Mouse (Mus musculus) thymus, adult 2 months (tissue): Measurements from ENCODE around the gene Exosc5. TPM values are rescaled to one million over a fixed set of nuclear protein-coding genes. Genes with fewer than 3 reads are reported as not detected.

Source experiments
- DNase-seq: peaks from one replicate; pipeline ENCODE4 v3.0.0; 2021
- H3K27ac ChIP-seq: fragments of 200-500 bp; 2 replicates; pipeline ENCODE4 v1.5.1; 2012; ENCODE audit warnings: low read length, control low read depth; ENCODE audit not compliant: control insufficient read depth, insufficient read depth
- H3K27me3 ChIP-seq: fragments of 200-500 bp; 2 replicates; pipeline ENCODE4 v1.6.1; 2012; ENCODE audit warnings: mild to moderate bottlenecking, low read length, moderate library complexity, mixed read lengths; ENCODE audit not compliant: control insufficient read depth, insufficient read depth
- H3K36me3 ChIP-seq: fragments of 200-500 bp; 2 replicates; pipeline ENCODE4 v1.6.1; 2012; ENCODE audit warnings: mild to moderate bottlenecking, low read length, moderate library complexity; ENCODE audit not compliant: control insufficient read depth, insufficient read depth
- H3K4me1 ChIP-seq: fragments of 200-500 bp; replicated peaks from 2 replicates; pipeline ENCODE4 v1.6.1; 2012; ENCODE audit warnings: low read length; ENCODE audit not compliant: control insufficient read depth, insufficient read depth
- H3K4me3 ChIP-seq: fragments of 200-500 bp; 2 replicates; pipeline ENCODE4 v1.5.1; 2012; ENCODE audit warnings: mild to moderate bottlenecking, low read length, control low read depth, moderate library complexity; ENCODE audit not compliant: control insufficient read depth, insufficient read depth
- CTCF ChIP-seq: fragments of 200-500 bp; IDR thresholded peaks from 2 replicates; pipeline ENCODE4 v1.5.1; 2012; ENCODE audit warnings: mild to moderate bottlenecking, control low read depth, low read length, moderate library complexity, borderline replicate concordance; ENCODE audit not compliant: control insufficient read depth, poor library complexity, insufficient read depth; ENCODE audit errors: extremely low read depth
- POLR2A ChIP-seq: fragments of 200-500 bp; IDR thresholded peaks from 2 replicates; pipeline ENCODE4 v1.6.1; 2012; ENCODE audit warnings: mild to moderate bottlenecking, low read length, control low read depth, moderate library complexity; ENCODE audit not compliant: control insufficient read depth, poor library complexity, insufficient read depth; ENCODE audit errors: extremely low read depth
- WGBS: fragments of 180-500 bp; shearing (Covaris S2); methylation state at CpG from one replicate; pipeline ENCODE4 v1.1.7; 2018; 5-methylcytosine and 5-hydroxymethylcytosine counted together
- polyA plus RNA-seq: library from polyadenylated mRNA; depleted of rRNA; stranded (reverse); fragments of >200 nt; gene quantifications from 2 replicates; pipeline ENCODE4 v1.2.3, GENCODE M21; 2012; rRNA removed

Exosc5 gene
- polyA plus RNA-seq, result 141 and 146 TPM in 2 replicates

GRCm38 (mm10) chr7:25658657-25659472 lies at the start of gene Exosc5, which contains the start of gene Bckdha:
Gene Exosc5 (plus strand): TSS chr7:25659164.
Gene Bckdha (minus strand): TSS chr7:25658981.
- under 1% methylated on average over 50 of the region's 50 CpGs for WGBS

GRCm38 (mm10) chr7:25610056-25610455 lies 48.9 kb upstream of the Exosc5 start:
- Histone ChIP-seq H3K4me3 (no peak overlapping the region), H3K36me3 (no peaks in the 10 kb centered on the region), H3K27me3 (no peaks in the 10 kb centered on the region), H3K4me1 (peaks cover 6% of the 10 kb centered on the region; the same call in 1 of the 2 replicates), H3K27ac (no peak overlapping the region)
- DNase-seq, result no peak
- TF ChIP-seq POLR2A, result no peak
- no peak for TF ChIP-seq CTCF
- WGBS, result 43% methylated on average over 6 of the region's 6 CpGs

More at GRCm38 (mm10) chr7:25658657-25659472, at the start of gene Exosc5, which contains the start of gene Bckdha:
- TF ChIP-seq CTCF (peak; percentile 60; the same call in 1 of the 2 replicates), POLR2A (peak; percentile 70; the same call in 1 of the 2 replicates)
- peaks cover 8% of the 10 kb centered on the region for H3K4me1 ChIP-seq
- DNase-seq, result peak; percentile 99
- no peaks in the 10 kb centered on the region; the same call in 1 of the 2 replicates for H3K36me3 ChIP-seq
- H3K27ac ChIP-seq, result no peak within 1 kb of the TSS
- H3K4me3 ChIP-seq, result peak within 1 kb of the TSS; percentile 88
- no peaks in the 10 kb centered on the region for H3K27me3 ChIP-seq

- H3K4me3 ChIP-seq, result no peak overlapping the region
- DNase-seq, result no peak
- H3K27ac ChIP-seq, result no peak overlapping the region
- H3K4me1 ChIP-seq, result peaks cover 4% of the 10 kb centered on the region; the same call in 1 of the 2 replicates
- H3K27me3 ChIP-seq, result no peaks in the 10 kb centered on the region
- WGBS, result 88% methylated on average over 7 of the region's 7 CpGs
- TF ChIP-seq POLR2A, result no peak
- no peak for TF ChIP-seq CTCF
- H3K36me3 ChIP-seq, result no peaks in the 10 kb centered on the region
Measured at GRCm38 (mm10) chr7:25611501-25611900, 47.5 kb upstream of the Exosc5 start.

GRCm38 (mm10) chr7:25614086-25614485 lies 44.9 kb upstream of the Exosc5 start:
- no peak for DNase-seq
- Histone ChIP-seq H3K4me1 (peaks cover 2% of the 10 kb centered on the region; the same call in 1 of the 2 replicates), H3K27ac (no peak overlapping the region), H3K27me3 (no peaks in the 10 kb centered on the region), H3K4me3 (no peak overlapping the region), H3K36me3 (no peaks in the 10 kb centered on the region)
- TF ChIP-seq CTCF (no peak), POLR2A (no peak)
- WGBS, result 98% methylated on average over 5 of the region's 5 CpGs

- WGBS, result 92% methylated on average over 21 of the region's 21 CpGs
- no peak for TF ChIP-seq CTCF
- no peaks in the 10 kb centered on the region for H3K27me3 ChIP-seq
- no peak overlapping the region for H3K4me3 ChIP-seq
- no peak overlapping the region for H3K27ac ChIP-seq
- H3K4me1 ChIP-seq, result peaks cover 2% of the 10 kb centered on the region; the same call in 1 of the 2 replicates
- no peaks in the 10 kb centered on the region for H3K36me3 ChIP-seq
- DNase-seq, result no peak
Measured at GRCm38 (mm10) chr7:25614831-25615705, 43.9 kb upstream of the Exosc5 start.

GRCm38 (mm10) chr7:25615706-25616011 lies 43.3 kb upstream of the Exosc5 start, which contains the start of gene Erich4:
Gene Erich4 (minus strand): TSS chr7:25615892.
- Histone ChIP-seq H3K27ac (no peak within 1 kb of the TSS), H3K36me3 (no peaks in the 10 kb centered on the region), H3K4me3 (no peak within 1 kb of the TSS), H3K27me3 (no peaks in the 10 kb centered on the region), H3K4me1 (peaks cover 2% of the 10 kb centered on the region; the same call in 1 of the 2 replicates)
- TF ChIP-seq CTCF (no peak), POLR2A (no peak)
- DNase-seq, result no peak
- WGBS, result 95% methylated on average over 5 of the region's 5 CpGs
